Mouse (Mus musculus): ENCODE data around the gene Tnfsfm13.

Tnfsfm13 gene

GRCm38 (mm10) chr11:69679144-69679543 lies 16.8 kb downstream of the Tnfsfm13 start:
- DNase-seq (ENCODE audit: low read depth, low spot score): no peak

GRCm38 (mm10) chr11:69672211-69672706 lies 23.6 kb downstream of the Tnfsfm13 start, which contains the start of gene Eif4a1:
TSS of gene Eif4a1 (minus strand) at chr11:69672423.
- DNase-seq (ENCODE audit: low read depth, low spot score): peak; percentile 100
- Histone ChIP-seq H3K27me3 (ENCODE audit: control insufficient read depth, insufficient read depth, low read length, poor library complexity, severe bottlenecking) (no peaks in the 10 kb centered on the region), H3K36me3 (ENCODE audit: control insufficient read depth, insufficient read depth, low read length, poor library complexity, severe bottlenecking) (peaks cover 20% of the 10 kb centered on the region)

More at GRCm38 (mm10) chr11:69679144-69679543, 16.8 kb downstream of the Tnfsfm13 start:
- peaks cover 10% of the 10 kb centered on the region for H3K36me3 ChIP-seq (ENCODE audit: control insufficient read depth, insufficient read depth, low read length, poor library complexity, severe bottlenecking)
- H3K27me3 ChIP-seq (ENCODE audit: control insufficient read depth, insufficient read depth, low read length, poor library complexity, severe bottlenecking): no peaks in the 10 kb centered on the region

- no peak for DNase-seq (ENCODE audit: low read depth, low spot score)
- Histone ChIP-seq H3K27me3 (ENCODE audit: control insufficient read depth, insufficient read depth, low read length, poor library complexity, severe bottlenecking) (no peaks in the 10 kb centered on the region), H3K36me3 (ENCODE audit: control insufficient read depth, insufficient read depth, low read length, poor library complexity, severe bottlenecking) (peaks cover 20% of the 10 kb centered on the region)
These were observed 24.2 kb downstream of the Tnfsfm13 start for GRCm38 (mm10) chr11:69671726-69672124.

- peak; percentile 97 for DNase-seq (ENCODE audit: low read depth, low spot score)
- Histone ChIP-seq H3K27me3 (ENCODE audit: control insufficient read depth, insufficient read depth, low read length, poor library complexity, severe bottlenecking) (no peaks in the 10 kb centered on the region), H3K36me3 (ENCODE audit: control insufficient read depth, insufficient read depth, low read length, poor library complexity, severe bottlenecking) (peaks cover 15% of the 10 kb centered on the region)
These were observed 24.8 kb downstream of the Tnfsfm13 start for GRCm38 (mm10) chr11:69670786-69671725.

GRCm38 (mm10) chr11:69666665-69667005 lies 29.3 kb downstream of the Tnfsfm13 start:
- Histone ChIP-seq H3K36me3 (ENCODE audit: control insufficient read depth, insufficient read depth, low read length, poor library complexity, severe bottlenecking) (peaks cover 15% of the 10 kb centered on the region), H3K27me3 (ENCODE audit: control insufficient read depth, insufficient read depth, low read length, poor library complexity, severe bottlenecking) (no peaks in the 10 kb centered on the region)
- no peak for DNase-seq (ENCODE audit: low read depth, low spot score)

GRCm38 (mm10) chr11:69665961-69666664 lies 29.8 kb downstream of the Tnfsfm13 start, which contains the start of gene Cd68:
TSS of gene Cd68 (minus strand) at chr11:69666153.
- peaks cover 15% of the 10 kb centered on the region for H3K36me3 ChIP-seq (ENCODE audit: control insufficient read depth, insufficient read depth, low read length, poor library complexity, severe bottlenecking)
- no peaks in the 10 kb centered on the region for H3K27me3 ChIP-seq (ENCODE audit: control insufficient read depth, insufficient read depth, low read length, poor library complexity, severe bottlenecking)
- DNase-seq (ENCODE audit: low read depth, low spot score): peak; percentile 91

GRCm38 (mm10) chr11:69665457-69665960 lies 30.4 kb downstream of the Tnfsfm13 start:
- DNase-seq (ENCODE audit: low read depth, low spot score): no peak
- H3K36me3 ChIP-seq (ENCODE audit: control insufficient read depth, insufficient read depth, low read length, poor library complexity, severe bottlenecking): peaks cover 15% of the 10 kb centered on the region
- H3K27me3 ChIP-seq (ENCODE audit: control insufficient read depth, insufficient read depth, low read length, poor library complexity, severe bottlenecking): no peaks in the 10 kb centered on the region

- peaks cover 15% of the 10 kb centered on the region for H3K36me3 ChIP-seq (ENCODE audit: control insufficient read depth, insufficient read depth, low read length, poor library complexity, severe bottlenecking)
- DNase-seq (ENCODE audit: low read depth, low spot score): no peak
- H3K27me3 ChIP-seq (ENCODE audit: control insufficient read depth, insufficient read depth, low read length, poor library complexity, severe bottlenecking): no peaks in the 10 kb centered on the region
These were observed 31.1 kb downstream of the Tnfsfm13 start for GRCm38 (mm10) chr11:69664841-69665240.

GRCm38 (mm10) chr11:69663795-69664194 lies 32.1 kb downstream of the Tnfsfm13 start:
- no peak for DNase-seq (ENCODE audit: low read depth, low spot score)
- Histone ChIP-seq H3K36me3 (ENCODE audit: control insufficient read depth, insufficient read depth, low read length, poor library complexity, severe bottlenecking) (peaks cover 10% of the 10 kb centered on the region; the same call in 1 of the 2 replicates), H3K27me3 (ENCODE audit: control insufficient read depth, insufficient read depth, low read length, poor library complexity, severe bottlenecking) (no peaks in the 10 kb centered on the region)

- Histone ChIP-seq H3K27me3 (ENCODE audit: control insufficient read depth, insufficient read depth, low read length, poor library complexity, severe bottlenecking) (no peaks in the 10 kb centered on the region), H3K36me3 (ENCODE audit: control insufficient read depth, insufficient read depth, low read length, poor library complexity, severe bottlenecking) (peaks cover 10% of the 10 kb centered on the region; the same call in 1 of the 2 replicates)
- no peak for DNase-seq (ENCODE audit: low read depth, low spot score)
These were observed 32.8 kb downstream of the Tnfsfm13 start for GRCm38 (mm10) chr11:69662967-69663671.

GRCm38 (mm10) chr11:69662213-69662966 lies 33.5 kb downstream of the Tnfsfm13 start, which contains the start of gene Mpdu1:
TSS of gene Mpdu1 (minus strand) at chr11:69662642.
- peaks cover 4% of the 10 kb centered on the region; the same call in 1 of the 2 replicates for H3K36me3 ChIP-seq (ENCODE audit: control insufficient read depth, insufficient read depth, low read length, poor library complexity, severe bottlenecking)
- peak; percentile 97 for DNase-seq (ENCODE audit: low read depth, low spot score)
- H3K27me3 ChIP-seq (ENCODE audit: control insufficient read depth, insufficient read depth, low read length, poor library complexity, severe bottlenecking): no peaks in the 10 kb centered on the region

GRCm38 (mm10) chr11:69661221-69661881 lies 34.5 kb downstream of the Tnfsfm13 start:
- DNase-seq (ENCODE audit: low read depth, low spot score): no peak
- no peaks in the 10 kb centered on the region for H3K27me3 ChIP-seq (ENCODE audit: control insufficient read depth, insufficient read depth, low read length, poor library complexity, severe bottlenecking)
- H3K36me3 ChIP-seq (ENCODE audit: control insufficient read depth, insufficient read depth, low read length, poor library complexity, severe bottlenecking): 0 out of 2 replicates have a peak, but pooled peaks cover 4% of the 10 kb centered on the region

GRCm38 (mm10) chr11:69657462-69657881 lies 38.4 kb downstream of the Tnfsfm13 start:
- no peaks in the 10 kb centered on the region; the same call in 1 of the 2 replicates for H3K36me3 ChIP-seq (ENCODE audit: control insufficient read depth, insufficient read depth, low read length, poor library complexity, severe bottlenecking)
- DNase-seq (ENCODE audit: low read depth, low spot score): no peak
- no peaks in the 10 kb centered on the region for H3K27me3 ChIP-seq (ENCODE audit: control insufficient read depth, insufficient read depth, low read length, poor library complexity, severe bottlenecking)
